ENCODE assay signal across 20 mouse cellular contexts in the genomic region with DNA sequence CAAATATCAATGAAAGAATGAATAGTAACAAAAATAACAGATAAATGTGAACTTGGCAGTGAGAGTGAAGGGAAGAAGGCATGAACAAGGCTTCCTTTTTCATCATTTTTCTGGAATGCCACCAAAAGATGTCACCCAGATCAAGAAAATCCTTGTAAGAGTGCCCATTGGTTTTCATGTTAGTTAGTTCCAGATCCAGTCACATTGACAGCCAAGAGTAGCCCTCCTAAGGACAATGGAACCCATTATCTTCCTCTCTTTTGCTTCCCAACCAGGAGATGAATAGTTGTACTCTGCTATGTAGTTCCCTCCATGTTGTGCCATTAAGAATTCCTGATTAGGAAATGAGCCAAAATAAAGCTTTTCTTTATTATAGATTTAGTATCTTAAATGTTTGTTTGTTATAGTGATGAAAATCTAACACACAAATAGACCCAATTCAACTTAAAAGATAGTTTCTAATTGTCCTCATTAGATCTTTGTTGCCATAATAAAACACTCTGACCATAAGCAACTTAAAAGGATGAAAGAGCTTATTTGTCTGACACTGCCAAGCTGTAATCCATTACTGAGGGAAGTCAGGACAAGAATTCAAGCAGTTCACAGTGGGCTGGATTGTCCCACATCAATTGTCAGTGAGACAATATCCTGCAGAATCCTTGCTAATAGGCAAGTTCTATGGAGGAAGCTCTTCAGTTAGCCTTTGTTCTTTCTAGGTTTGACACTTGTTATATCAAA.
"Had no signal": no experiment of that assay in that cellular context is flagged by ENCODE, and none has a peak within 500 bp of the region (broad histone marks: within the 10 kb centered on the region; RNA-seq: fewer than 3 reads in every experiment).

No protein-coding gene starts in this region.

- ATAC-seq: intestine, postnatal 0 days; midbrain, embryonic 15.5 days had no signal

- H3K4me2 ChIP-seq: liver, embryonic 13.5 days; midbrain, embryonic 11.5 days; midbrain, embryonic 15.5 days; neural tube, embryonic 13.5 days had no signal

- H3K27me3 ChIP-seq: liver, embryonic 13.5 days; midbrain, embryonic 15.5 days; neural tube, embryonic 13.5 days had no signal

- H3K4me1 ChIP-seq: liver, embryonic 13.5 days had no signal

- H3K9ac ChIP-seq: liver, embryonic 13.5 days; midbrain, embryonic 15.5 days; neural tube, embryonic 13.5 days had no signal

- H3K4me3 ChIP-seq: layer of hippocampus, adult 2 months; liver, embryonic 13.5 days; midbrain, embryonic 15.5 days; myocyte; neural tube, embryonic 13.5 days had no signal

- H3K27ac ChIP-seq: liver, embryonic 13.5 days; neural tube, embryonic 13.5 days; stomach, postnatal 0 days had no signal

- H3K36me3 ChIP-seq: liver, embryonic 13.5 days; midbrain, embryonic 15.5 days; neural tube, embryonic 13.5 days had no signal

- DNase-seq: kidney, adult 2 months; kidney, postnatal 14 days; layer of hippocampus, adult 9-11 months; liver, embryonic 13.5 days; lung, adult 2 months; lung, postnatal 14 days; lung, postnatal 4 days; right cerebral cortex, adult 18-20 months; right cerebral cortex, postnatal 14 days; right cerebral cortex, postnatal 4 days; thymus, adult 2 months; thymus, postnatal 14 days; thymus, postnatal 4 days had no signal

- H3K9me3 ChIP-seq: liver, embryonic 13.5 days; midbrain, embryonic 15.5 days; neural tube, embryonic 13.5 days had no signal
